Mouse (Mus musculus): ENCODE data around the gene Ddi2.

The Ddi2 gene

GRCm38 (mm10) chr4:141686093-141686492 lies 37.1 kb downstream of the Ddi2 start:
- no peak for DNase-seq

DNA sequence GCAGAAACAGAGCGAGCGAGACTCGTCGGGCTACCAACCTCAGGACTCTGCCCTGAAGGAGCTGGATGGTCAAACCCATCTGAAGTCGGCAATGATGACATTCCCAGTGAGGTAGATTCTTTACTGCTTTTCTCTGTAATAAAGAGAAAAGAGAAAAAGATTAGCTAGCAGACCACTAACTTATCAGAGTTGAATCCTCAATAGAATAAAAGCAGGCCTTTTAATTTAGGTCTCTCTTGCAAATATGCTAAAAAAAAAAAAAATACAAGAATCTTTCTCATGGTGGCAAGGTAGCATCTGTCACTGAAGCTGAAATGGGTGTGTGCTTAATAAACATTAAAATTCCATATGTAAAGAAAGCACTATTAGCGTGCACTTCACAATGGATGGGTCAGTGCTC lies 37.7 kb downstream of the Ddi2 start, which contains the start of gene Rsc1a1:
Gene Rsc1a1 (minus strand): TSS at position 101 of the 400 bp plus-strand sequence.
- no peak for DNase-seq

DNA sequence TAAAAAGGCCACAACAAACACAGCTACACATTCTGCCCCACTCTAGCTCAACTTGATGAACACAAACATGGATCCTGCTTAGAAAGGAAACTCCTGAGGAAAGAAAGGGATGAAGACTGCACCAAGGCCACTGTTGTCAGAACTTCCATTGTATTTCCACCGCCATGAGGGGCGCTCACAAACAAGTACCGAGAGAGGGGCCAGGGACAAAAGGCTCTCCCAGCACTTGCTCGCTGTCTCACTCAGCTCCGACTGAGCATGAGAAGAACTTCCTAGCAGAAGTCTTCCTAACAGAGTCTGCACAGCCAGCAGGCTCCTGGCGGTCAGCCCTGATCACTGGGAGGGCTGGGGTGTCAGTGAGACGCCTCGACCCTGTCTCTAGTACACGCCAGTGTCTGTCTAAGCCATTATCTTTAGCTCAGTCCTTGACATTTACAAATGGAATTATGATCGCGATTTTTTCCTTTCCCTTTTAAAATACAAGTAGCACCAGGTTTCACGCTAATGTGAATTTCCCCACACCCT lies 40.5 kb downstream of the Ddi2 start:
- no peak for DNase-seq

DNA sequence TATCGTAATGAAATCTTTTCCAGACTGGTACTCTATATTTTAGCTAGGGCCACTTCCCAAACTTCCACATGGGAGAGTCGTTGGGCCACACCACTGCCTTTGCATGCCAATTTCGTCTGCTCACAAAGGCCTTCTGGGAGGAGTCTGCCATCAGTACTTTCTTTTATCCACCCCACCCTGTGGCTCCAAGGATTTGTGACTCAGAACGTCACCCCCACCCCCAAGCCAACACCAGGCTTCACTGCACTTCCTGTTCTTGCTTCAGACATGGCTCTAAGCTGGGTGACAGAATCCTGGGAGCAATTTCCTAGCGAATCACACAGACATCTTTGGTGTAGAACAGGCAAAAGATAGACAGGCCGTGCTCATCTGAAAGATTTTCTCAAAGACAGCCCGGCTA lies 41.5 kb downstream of the Ddi2 start:
- no peak for DNase-seq

GRCm38 (mm10) chr4:141680892-141681291 lies 42.3 kb downstream of the Ddi2 start:
- no peak for DNase-seq

GRCm38 (mm10) chr4:141679016-141679415 lies 44.2 kb downstream of the Ddi2 start:
- no peak for DNase-seq

DNA sequence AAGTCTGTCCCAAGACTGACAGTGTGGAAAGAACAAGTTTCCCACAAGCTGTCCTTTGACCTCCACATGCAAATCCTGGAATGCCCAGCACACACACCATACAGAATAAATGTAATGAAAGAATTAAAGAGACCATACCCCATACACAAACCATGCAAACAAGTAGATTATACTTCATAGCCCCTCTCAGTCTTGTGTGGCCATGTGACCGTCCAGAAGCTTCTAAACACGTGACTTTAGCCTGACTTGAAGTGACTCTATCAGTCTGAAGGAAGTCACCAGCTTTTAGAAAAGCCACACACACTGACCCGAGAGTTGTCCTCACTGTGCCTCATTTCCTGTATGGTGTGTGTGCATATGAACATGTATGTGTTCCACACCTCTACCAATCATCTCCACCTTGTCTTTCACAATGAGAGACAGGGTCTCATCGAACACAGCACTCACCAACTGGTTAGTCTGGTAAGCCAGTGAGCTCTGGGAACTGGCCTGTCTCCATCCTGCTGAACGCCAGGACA lies 46.7 kb downstream of the Ddi2 start:
- no peak for DNase-seq

- DNase-seq = no peak
Observed at GRCm38 (mm10) chr4:141672325-141672724, 50.9 kb downstream of the Ddi2 start.

DNA sequence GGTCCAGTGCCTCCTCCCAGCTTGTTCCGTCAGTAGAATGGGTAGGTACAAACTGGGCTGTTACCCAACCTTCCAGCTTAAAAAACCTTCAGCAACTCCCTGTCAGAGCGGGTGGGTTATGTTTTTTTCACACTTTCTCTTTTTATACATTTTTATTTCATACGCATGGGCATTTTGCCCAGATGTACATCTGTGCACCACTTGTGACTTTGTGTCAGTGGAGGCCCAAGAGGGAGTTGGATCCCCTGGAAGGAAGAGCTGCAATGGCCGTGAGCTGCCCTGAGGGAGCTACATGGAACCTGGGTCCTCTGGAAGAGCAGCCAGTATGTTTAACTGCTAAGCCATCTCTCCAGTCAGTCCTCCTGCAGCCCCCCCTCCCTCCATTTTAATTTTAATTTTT lies 51.8 kb downstream of the Ddi2 start:
- no peak for DNase-seq

- DNase-seq = no peak
Observed at GRCm38 (mm10) chr4:141669898-141670712, 53.1 kb downstream of the Ddi2 start.

DNA sequence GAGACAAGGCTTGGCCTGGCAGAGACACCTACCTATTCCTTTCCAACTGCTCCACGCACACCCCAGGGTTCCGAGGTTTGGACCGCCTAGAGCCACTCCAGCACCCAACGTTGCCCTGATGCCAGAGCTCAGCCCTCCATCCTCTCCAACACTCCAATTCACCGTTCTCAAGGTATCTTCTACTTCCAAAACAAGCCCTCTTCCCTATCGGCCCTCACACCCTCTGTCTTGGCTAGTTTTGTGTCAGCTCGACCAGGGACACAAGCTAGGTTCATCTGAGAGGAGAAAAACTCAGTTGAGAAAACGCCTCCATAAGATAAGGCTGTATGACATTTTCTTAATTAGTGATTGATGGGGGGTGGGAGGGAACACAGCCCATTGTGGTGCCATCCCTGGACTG lies 58.4 kb downstream of the Ddi2 start, which contains the start of gene Plekhm2:
Gene Plekhm2 (minus strand): TSS at position 101 of the 400 bp plus-strand sequence.
- no peak for DNase-seq

DNA sequence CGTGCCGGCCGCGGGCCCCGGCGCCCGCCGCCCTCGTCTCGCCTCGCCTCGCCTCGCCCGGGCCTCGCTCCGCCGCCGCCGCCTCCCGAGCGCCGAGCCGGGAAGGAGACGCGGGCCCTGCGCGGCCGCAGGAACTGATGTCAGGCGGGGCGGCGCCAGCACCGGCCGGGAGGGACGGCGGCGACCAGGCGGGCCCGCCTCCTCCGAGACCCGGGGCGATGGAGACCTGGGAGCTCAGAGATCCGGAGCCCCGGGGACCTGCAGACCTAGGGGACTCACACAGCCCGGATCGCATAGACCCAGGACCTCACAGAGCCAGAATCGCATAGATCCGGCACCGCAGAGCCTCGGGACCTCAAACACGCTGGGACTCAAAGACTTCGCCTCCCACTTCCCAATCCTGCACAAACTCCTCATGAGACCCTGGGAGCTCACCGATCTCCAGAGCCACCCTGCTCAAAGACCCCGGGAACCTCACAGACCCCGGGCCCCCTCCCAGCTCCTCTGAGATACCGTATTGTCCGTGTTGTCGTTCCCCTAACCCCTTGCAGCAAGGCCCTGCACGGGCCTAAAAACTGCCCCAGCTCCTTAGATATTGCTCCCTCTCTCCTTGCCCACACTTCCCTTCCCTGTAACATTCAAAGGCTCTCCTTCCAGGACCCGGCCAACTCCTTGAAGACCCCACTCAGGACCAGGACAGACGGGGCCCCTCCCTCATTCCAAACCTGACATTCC lies 59.0 kb downstream of the Ddi2 start:
- peak; percentile 65 for DNase-seq

- peak; percentile 31 for DNase-seq
Observed at GRCm38 (mm10) chr4:141663122-141663931, 59.9 kb downstream of the Ddi2 start.

- no peak for DNase-seq
Observed at GRCm38 (mm10) chr4:141660884-141661283, 62.3 kb downstream of the Ddi2 start.

GRCm38 (mm10) chr4:141659739-141660138 lies 63.5 kb downstream of the Ddi2 start:
- DNase-seq = no peak

GRCm38 (mm10) chr4:141658846-141659484 lies 64.3 kb downstream of the Ddi2 start:
- no peak for DNase-seq

DNA sequence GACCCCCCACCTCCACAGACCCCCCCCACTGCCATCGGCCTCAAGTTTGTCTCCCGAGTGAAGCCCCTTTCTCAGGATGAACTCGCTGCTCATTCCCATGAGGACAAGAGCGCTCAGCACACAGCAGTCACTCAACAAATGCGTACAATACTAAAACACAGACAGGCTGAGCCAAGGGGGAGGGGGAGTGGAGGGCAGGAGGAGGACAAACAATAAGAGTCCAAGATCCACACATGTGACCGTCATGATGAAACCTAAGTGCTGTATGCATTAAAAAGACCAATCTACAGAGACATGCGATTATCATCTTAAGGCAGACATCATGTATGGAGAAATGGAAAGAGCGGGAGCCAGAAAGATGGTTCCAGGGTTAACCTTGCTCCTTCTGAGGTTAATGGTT lies 66.3 kb downstream of the Ddi2 start:
- no peak for DNase-seq

- DNase-seq = peak; percentile 52
Observed at GRCm38 (mm10) chr4:141655908-141656608, 67.2 kb downstream of the Ddi2 start.

DNA sequence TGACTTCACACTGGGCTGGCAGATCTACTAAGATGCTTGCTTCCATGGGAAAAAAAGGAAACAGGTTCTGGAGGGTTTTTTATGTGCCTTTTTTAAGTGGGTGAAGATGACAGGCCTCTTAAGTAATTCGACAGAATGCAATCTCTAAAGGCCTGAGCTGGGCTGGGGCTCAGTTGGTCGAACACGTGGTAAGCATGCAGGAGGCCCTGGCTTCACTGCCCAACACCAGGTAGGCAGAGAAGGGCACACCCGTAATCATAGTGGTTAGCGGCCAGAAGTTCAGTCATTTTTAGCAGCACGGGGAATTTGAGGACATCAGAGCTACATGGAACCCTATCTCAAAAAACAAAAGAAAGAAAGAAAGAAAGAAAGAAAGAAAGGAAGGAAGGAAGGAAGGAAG lies 68.7 kb downstream of the Ddi2 start:
- no peak for DNase-seq

- DNase-seq = no peak
Observed at GRCm38 (mm10) chr4:141653813-141654212, 69.4 kb downstream of the Ddi2 start.

- no peak for DNase-seq
Observed at GRCm38 (mm10) chr4:141653044-141653443, 70.2 kb downstream of the Ddi2 start.

GRCm38 (mm10) chr4:141651944-141652343 lies 71.3 kb downstream of the Ddi2 start:
- DNase-seq = no peak

All from cerebellum, adult 8-10 months (tissue).